15 mouse cellular contexts compared by ENCODE assay signal in the genomic region with DNA sequence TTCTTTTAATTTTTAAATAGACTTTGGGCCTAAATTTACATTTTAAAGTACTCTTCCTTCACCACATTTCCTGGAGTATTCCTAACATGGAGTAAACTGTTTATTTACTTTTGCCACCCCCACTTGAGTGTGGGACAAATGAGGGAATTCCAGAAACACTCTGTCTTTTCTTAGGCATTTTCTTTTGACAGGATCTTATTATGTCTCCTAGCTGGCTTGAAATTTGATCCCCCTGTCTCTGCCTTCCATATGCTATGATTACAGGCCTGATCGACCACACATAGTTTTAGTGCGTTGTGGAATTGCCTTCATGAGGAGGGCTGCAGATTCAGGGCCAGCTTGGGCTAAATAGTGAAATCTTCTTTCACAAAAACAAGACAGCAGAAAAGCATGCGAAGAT.
DNase-seq lines count a peak whose midpoint lies in the region; ATAC-seq and TF ChIP-seq lines count a peak whose summit lies in the region.
"Had no signal": no experiment of that assay in that cellular context is flagged by ENCODE, and none has a peak within 500 bp of the region (broad histone marks: within the 10 kb centered on the region; RNA-seq: fewer than 3 reads in every experiment).

No protein-coding gene starts in this region.

- H3K9ac ChIP-seq in lung, embryonic 15.5 days, result no peak overlapping the region
- no peak overlapping the region for H3K9ac ChIP-seq in embryonic facial prominence, embryonic 13.5 days
- H3K9ac ChIP-seq: forebrain, postnatal 0 days; heart, embryonic 12.5 days; liver, embryonic 14.5 days had no signal

- TF ChIP-seq POLR2A in cerebellum, adult 2 months (IDR thresholded peaks at IDR 0.05; ENCODE audit: borderline replicate concordance, insufficient read depth, low read length), result no peak

- no peak overlapping the region for H3K4me2 ChIP-seq in lung, embryonic 15.5 days
- H3K4me2 ChIP-seq in embryonic facial prominence, embryonic 13.5 days, result no peak overlapping the region
- H3K4me2 ChIP-seq: heart, embryonic 12.5 days had no signal

- H3K9me3 ChIP-seq in lung, embryonic 15.5 days, result no peaks in the 10 kb centered on the region
- no peaks in the 10 kb centered on the region for H3K9me3 ChIP-seq in embryonic facial prominence, embryonic 13.5 days

- H3K4me3 ChIP-seq in lung, embryonic 15.5 days, result no peak overlapping the region
- no peak overlapping the region for H3K4me3 ChIP-seq in embryonic facial prominence, embryonic 13.5 days
- H3K4me3 ChIP-seq in cerebellum, adult 2 months (replicated peaks; ENCODE audit: insufficient read depth, low read depth, low read length), result no peak overlapping the region
- H3K4me3 ChIP-seq: heart, embryonic 12.5 days had no signal

- H3K36me3 ChIP-seq in lung, embryonic 15.5 days, result peaks cover 9% of the 10 kb centered on the region
- 0 out of 2 replicates have a peak, but pooled peaks cover 3% of the 10 kb centered on the region for H3K36me3 ChIP-seq in embryonic facial prominence, embryonic 13.5 days
- H3K36me3 ChIP-seq: heart, embryonic 12.5 days had no signal

- 23% methylated on average over 3 of the region's 3 CpGs for WGBS in lung, embryonic 15.5 days
- WGBS in embryonic facial prominence, embryonic 13.5 days, result 8% methylated on average over 3 of the region's 3 CpGs
- 36% methylated on average over 3 of the region's 3 CpGs for WGBS in cerebellum, adult 2 months

- no peaks in the 10 kb centered on the region for H3K27me3 ChIP-seq in lung, embryonic 15.5 days
- H3K27me3 ChIP-seq in embryonic facial prominence, embryonic 13.5 days, result no peaks in the 10 kb centered on the region
- no peaks in the 10 kb centered on the region for H3K27me3 ChIP-seq in cerebellum, adult 2 months (ENCODE audit: control insufficient read depth, insufficient read depth, low read length)
- H3K27me3 ChIP-seq: heart, embryonic 12.5 days; Patski had no signal

- no peak overlapping the region for H3K27ac ChIP-seq in lung, embryonic 15.5 days
- H3K27ac ChIP-seq in embryonic facial prominence, embryonic 13.5 days, result peak overlapping the region; percentile 88
- no peak overlapping the region for H3K27ac ChIP-seq in cerebellum, adult 2 months (ENCODE audit: insufficient read depth, low read length)
- H3K27ac ChIP-seq: liver, embryonic 14.5 days had no signal

- no peak for DNase-seq in lung, adult 18-20 months
- peak; percentile 67 for DNase-seq in embryo, embryonic 11 days
- DNase-seq in mesoderm, embryonic 11.5 days (ENCODE audit: low read depth, low spot score), result peak; percentile 61
- no peak for DNase-seq in adipocyte (ENCODE audit: low spot score)
- no peak for DNase-seq in cerebellum, adult 2 months
- DNase-seq: cerebellum, adult 8-10 months; forebrain, postnatal 0 days; gastrocnemius, postnatal 14 days; right cerebral cortex, postnatal 25 days; thymus, adult 2 months had no signal

- H3K4me1 ChIP-seq in lung, embryonic 15.5 days, result 0 out of 2 replicates have a peak, but pooled peaks cover 11% of the 10 kb centered on the region
- H3K4me1 ChIP-seq in embryonic facial prominence, embryonic 13.5 days, result peaks cover 20% of the 10 kb centered on the region
- no peaks in the 10 kb centered on the region for H3K4me1 ChIP-seq in cerebellum, adult 2 months (ENCODE audit: control insufficient read depth, insufficient read depth, low read length)

- no peak for TF ChIP-seq CTCF in cerebellum, adult 2 months (IDR thresholded peaks at IDR 0.05; ENCODE audit: borderline replicate concordance, insufficient read depth, low read depth, low read length)

- peak; percentile 57; the same call in 1 of the 2 replicates for ATAC-seq in lung, embryonic 15.5 days (ENCODE audit: borderline replicate concordance, extremely low read depth, low FRiP score, low TSS enrichment)
- ATAC-seq in embryonic facial prominence, embryonic 13.5 days (ENCODE audit: insufficient number of reproducible peaks, insufficient read depth, low FRiP score, low TSS enrichment, low read depth), result no peak
- ATAC-seq: forebrain, postnatal 0 days; Patski had no signal

Comparison
In these comparisons a context has a peak if more than half of its experiments do, and no peak if none do; other contexts are left out.
1. DNase-seq: peak in embryo, embryonic 11 days (single experiment) and mesoderm, embryonic 11.5 days (single experiment); none in lung, adult 18-20 months (0 of 2), adipocyte (single experiment) and cerebellum, adult 2 months (0 of 2).